Mouse (Mus musculus): ENCODE data around the gene Zswim8.

The Zswim8 gene

GRCm38 (mm10) chr14:20707201-20708190, at the start of gene Zswim8:
TSS of gene Zswim8 (plus strand) at chr14:20707552.
- DNase-seq (ENCODE audit: low read depth, low spot score): peak; percentile 85

GRCm38 (mm10) chr14:20658326-20658725, 49.0 kb upstream of the Zswim8 start:
- peak; percentile 75 for DNase-seq (ENCODE audit: low read depth, low spot score)

DNA sequence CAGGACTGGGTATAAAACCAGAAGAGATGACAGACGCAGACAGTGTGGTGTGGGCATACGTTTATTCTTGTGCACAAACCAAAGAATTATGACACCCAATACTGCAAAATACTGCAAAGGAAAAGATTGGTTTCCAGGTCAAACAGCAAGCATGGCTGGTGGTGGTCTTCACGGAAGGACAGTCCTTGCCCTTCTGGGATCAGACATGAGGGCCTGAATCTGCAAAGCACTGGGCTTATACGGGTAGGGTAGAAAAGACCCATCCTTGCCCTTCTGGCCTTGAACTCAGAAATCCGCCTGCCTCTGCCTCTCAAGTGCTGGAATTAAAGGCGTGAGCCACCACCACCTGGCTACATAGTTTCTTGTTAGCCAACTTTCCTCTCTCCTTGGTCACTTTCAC, 48.5 kb upstream of the Zswim8 start:
- DNase-seq (ENCODE audit: low read depth, low spot score): no peak

- no peak for DNase-seq (ENCODE audit: low read depth, low spot score)
These were observed 47.7 kb upstream of the Zswim8 start for GRCm38 (mm10) chr14:20659687-20660086.

DNA sequence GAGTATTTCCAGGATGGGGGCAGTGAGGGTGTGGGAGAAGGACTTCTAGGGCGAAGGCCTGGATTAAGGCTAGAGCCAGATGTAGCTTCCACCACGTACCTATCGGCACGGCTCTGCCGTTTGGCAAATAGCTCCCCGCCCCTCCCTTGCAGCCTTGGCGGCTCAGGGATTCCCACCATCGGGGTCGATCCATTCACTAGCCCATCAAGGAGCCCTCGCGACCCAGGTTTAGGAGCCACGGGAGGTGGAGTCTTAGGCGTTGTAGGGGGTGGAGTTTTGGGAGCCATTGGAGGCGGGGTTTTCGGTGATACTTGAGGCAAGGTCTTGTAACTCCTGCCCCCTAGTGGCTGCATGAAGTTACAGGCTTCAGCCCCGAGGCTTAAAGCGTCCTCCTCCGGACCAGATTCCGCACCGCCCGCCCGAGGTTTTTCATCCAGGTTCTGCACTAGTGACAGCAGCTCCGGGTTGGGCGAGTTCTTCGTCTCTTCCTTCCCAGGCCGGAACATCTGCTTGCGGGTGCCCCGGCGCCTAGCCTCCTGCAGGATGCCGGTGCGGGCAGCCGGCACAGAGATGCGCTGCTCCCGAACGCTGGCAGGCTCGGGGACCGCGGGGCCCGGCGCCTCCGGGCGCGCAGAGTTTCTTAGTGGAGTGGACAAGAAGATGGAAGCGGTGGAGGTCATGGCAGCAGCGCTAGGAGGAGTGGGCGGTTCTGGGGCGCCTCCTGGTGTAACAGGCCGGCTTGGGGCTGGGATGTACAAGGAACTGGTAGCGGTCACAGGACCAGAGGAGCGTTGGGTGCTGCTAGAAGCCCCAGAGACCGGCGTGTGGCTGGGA, 46.3 kb upstream of the Zswim8 start:
- DNase-seq (ENCODE audit: low read depth, low spot score): peak; percentile 96

- no peak for DNase-seq (ENCODE audit: low read depth, low spot score)
These were observed 45.6 kb upstream of the Zswim8 start for GRCm38 (mm10) chr14:20661661-20662331.

DNA sequence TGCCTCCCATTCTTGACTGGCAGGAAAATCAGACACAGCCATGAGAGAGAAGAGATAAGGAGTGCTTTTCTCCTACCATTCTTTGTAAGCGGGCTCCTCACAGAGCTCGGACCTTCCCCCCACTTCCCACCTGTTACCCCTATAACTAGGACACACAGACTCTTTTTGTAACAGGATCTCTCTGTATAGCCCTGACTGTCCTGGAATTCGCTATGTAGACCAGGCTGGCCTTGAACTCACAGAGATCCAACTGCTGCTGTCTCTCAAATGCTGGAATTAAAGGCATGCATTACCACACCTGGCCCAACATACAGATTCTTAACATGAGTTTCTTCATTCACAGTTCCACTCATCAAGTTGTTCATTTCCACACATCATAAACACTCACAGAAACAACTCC, 44.6 kb upstream of the Zswim8 start:
- DNase-seq (ENCODE audit: low read depth, low spot score): no peak

GRCm38 (mm10) chr14:20663601-20664000, 43.8 kb upstream of the Zswim8 start:
- DNase-seq (ENCODE audit: low read depth, low spot score): no peak

- no peak for DNase-seq (ENCODE audit: low read depth, low spot score)
These were observed 42.9 kb upstream of the Zswim8 start for GRCm38 (mm10) chr14:20664436-20664835.

GRCm38 (mm10) chr14:20667469-20667868, 39.9 kb upstream of the Zswim8 start:
- DNase-seq (ENCODE audit: low read depth, low spot score): no peak

GRCm38 (mm10) chr14:20668154-20668810, 39.1 kb upstream of the Zswim8 start, which contains the start of gene Synpo2l:
TSS of gene Synpo2l (minus strand) at chr14:20668354.
- DNase-seq (ENCODE audit: low read depth, low spot score): no peak

DNA sequence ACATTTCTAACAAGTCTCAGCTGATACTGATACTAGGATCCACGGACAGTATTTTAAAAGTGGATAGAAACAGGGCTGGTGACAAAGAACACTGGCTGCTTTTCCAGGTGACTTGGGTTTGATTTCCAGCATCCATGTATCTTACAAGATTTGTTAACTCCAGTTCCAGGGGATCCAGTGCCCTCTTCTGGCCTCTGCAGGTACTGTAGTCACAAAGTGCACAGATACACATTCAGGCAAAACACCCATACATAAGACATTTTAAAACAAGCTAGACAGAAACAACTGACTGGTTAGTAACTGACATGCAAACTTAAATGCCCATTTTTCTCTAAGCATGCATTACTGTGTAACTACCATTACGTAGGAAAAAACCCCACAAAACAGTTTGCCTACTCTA, 34.4 kb upstream of the Zswim8 start:
- DNase-seq (ENCODE audit: low read depth, low spot score): peak; percentile 69

DNA sequence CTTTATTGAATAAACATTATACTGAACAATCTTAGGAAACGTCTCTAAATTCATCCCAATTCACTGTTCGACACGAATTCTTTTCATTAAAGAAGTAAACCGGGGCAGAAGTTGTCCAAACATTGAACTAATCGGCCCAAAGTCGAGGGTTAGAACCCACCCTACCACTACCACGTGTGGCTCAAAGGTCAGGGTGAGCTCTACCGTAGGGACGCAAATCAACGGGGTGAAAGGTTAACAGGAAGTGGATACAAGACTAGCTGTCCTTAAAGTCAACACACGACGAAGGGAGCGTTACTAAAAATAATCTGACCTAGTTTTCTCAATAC, 33.7 kb upstream of the Zswim8 start:
- no peak for DNase-seq (ENCODE audit: low read depth, low spot score)

- DNase-seq (ENCODE audit: low read depth, low spot score): peak; percentile 96
These were observed 33.1 kb upstream of the Zswim8 start, which contains the start of gene Sec24c for GRCm38 (mm10) chr14:20674064-20674833. TSS of gene Sec24c (plus strand) at chr14:20674308.

DNA sequence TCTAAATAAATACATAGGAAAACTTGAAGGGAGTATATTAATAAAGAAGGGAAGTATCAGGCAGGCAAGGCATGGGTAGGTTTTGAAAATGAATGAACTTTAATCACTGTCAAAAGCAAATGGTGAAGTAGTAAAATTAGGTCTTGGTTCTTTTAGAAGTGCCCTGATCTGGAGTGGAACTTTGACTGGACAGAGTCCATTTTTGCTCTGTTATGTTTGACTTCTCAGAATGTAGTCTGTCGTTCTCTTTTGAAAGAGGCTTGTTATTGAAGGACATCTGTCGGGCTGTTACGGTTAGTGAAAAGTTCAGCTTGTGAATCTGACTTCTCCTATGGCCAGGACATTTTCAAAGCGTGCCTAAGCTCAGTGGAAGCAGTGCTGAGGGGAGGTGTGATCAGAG, 29.4 kb upstream of the Zswim8 start:
- DNase-seq (ENCODE audit: low read depth, low spot score): no peak

DNA sequence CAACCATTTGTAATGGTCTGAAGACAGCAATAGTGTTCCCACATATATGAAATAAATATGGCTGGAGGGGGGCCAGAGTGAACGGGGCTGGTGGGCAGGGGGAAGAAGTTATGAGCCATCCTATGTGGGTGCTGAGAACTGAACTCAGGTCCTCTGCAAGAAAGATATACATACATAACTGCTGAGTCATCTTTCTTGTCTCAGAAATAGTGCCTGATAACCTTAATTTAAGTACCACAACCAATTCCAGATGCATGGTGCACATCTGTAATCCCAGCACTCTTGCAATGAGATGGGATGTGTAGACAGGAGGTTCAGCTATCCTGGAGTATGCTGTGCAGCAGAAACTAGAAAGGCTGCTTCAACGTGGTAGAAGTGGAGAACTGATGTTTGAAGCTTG, 25.6 kb upstream of the Zswim8 start:
- DNase-seq (ENCODE audit: low read depth, low spot score): no peak

- DNase-seq (ENCODE audit: low read depth, low spot score): no peak
These were observed 24.9 kb upstream of the Zswim8 start for GRCm38 (mm10) chr14:20682498-20682897.

GRCm38 (mm10) chr14:20686576-20686975, 20.8 kb upstream of the Zswim8 start:
- no peak for DNase-seq (ENCODE audit: low read depth, low spot score)

DNA sequence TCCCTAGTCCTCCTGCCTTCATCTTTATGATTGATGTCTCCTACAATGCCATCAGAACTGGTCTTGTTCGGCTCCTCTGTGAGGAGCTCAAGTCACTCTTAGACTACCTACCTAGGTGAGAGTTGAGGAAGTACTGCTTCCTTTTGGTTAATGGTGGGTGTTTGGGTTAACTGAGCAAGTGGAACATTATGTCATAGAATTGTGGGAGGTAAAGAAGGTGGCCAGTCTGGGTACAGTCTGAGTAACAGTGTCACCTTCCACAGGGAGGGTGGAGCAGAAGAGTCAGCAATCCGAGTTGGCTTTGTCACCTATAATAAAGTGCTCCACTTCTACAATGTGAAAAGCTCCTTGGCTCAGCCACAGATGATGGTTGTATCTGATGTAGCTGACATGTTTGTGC, 18.3 kb upstream of the Zswim8 start:
- no peak for DNase-seq (ENCODE audit: low read depth, low spot score)

DNA sequence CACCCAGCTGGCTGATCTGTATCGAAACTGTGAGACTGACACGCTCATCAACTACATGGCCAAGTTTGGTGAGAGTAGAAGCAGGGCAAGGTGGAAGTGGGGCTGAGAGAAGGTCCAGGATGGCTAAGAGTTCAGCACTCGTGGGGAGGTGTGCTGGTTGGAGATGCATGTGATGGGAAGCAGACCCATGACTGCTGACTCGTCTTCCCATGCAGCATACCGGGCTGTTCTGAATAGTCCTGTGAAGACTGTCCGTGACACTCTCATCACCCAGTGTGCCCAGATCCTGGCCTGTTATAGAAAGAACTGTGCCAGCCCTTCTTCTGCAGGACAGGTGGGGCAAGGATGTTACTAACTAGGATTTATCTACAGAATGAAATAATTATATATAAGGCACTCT, 15.6 kb upstream of the Zswim8 start:
- DNase-seq (ENCODE audit: low read depth, low spot score): no peak

All from 3T3-L1 (cell line).